Mouse (Mus musculus): ENCODE results near the gene Bcorl1.

Bcorl1 gene

DNA sequence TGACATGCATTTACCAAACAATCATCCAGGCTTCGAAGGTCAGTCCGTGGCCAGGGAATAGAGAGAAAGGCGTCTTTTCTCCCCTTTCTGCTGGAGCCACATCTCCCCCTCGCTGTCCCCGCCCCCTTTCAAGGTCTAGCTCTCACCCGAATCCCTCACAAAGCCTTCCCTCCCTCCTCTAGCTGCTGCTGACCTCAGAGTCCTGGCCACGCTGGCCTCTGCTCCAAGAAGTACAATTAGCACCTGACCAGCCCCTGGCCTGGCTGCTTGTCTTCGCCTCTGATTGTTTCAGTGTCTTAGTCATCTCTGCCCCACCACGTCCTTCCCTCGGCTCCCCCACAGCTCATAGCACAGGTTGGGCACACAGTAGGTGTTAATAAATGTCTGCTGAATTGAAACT is 108.5 kb downstream of the Bcorl1 start:
- no peak for DNase-seq

DNA sequence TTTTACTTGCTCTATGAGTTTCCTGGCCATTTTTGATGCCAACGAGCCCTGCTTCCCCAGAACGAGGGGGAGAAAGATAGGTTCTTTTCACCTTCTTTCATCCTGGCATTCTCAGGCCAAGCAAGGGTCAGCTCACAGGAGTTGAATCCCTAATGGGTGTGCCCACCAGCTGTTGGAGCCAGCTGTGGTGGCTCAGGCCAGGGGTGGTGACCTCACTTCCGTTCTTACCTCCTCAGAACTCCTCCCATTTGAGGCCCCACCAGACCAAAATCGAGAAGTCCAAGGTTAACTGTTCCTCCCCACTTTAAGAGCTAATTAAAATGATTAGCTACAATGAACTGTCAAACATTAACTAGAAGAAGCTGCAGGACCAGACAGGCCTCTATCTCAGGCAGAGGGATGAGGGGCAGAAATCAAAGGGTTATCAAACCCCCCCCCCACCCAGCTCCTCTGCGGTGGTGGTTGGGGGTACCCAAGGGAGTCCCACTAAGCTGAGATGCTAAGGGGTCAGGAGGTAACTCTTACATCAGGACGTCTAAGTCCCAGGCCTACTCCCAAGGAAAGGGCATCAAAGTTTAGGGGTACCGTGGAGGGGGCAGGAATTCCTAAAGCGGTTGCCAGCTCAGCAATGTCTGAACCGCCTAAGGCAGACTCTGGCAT is 111.2 kb downstream of the Bcorl1 start:
- DNase-seq: no peak

DNA sequence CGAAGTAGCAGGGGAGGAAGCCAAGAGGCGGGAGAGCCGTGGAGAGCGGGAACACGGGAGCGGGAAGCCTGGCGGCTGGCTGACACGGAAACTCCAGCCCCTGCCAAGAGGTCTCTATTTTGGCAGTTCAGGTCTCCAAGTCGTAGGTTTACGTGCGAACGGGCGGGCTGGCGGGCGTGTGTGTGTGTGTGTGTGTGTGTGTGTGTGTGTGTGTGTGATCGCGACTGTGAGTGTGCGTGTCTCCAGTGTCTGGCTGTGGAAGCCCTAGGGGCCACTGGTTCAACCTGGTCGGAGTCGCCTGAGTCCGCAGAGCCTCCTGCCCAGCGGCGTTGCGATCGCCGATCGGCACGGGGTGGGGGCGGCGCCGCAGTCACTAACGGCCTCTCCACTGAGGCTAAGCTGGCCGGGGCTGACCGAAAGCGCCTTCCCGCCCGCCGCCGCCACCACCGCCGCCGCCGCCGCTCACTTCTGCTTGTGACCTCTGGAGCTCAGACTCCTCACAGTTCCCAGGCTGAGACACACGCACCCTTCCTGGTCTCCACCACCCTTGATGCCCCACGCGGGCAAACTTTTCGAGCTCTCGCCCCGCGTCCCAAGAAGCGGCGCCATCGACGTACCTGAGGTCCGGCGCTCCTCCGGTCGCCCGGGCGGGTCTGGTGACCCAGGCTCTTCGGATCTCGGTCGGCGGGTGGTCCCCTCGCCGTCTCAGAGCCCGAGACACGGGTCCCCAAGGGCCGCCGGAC is 111.9 kb downstream of the Bcorl1 start:
- no peak for DNase-seq

DNA sequence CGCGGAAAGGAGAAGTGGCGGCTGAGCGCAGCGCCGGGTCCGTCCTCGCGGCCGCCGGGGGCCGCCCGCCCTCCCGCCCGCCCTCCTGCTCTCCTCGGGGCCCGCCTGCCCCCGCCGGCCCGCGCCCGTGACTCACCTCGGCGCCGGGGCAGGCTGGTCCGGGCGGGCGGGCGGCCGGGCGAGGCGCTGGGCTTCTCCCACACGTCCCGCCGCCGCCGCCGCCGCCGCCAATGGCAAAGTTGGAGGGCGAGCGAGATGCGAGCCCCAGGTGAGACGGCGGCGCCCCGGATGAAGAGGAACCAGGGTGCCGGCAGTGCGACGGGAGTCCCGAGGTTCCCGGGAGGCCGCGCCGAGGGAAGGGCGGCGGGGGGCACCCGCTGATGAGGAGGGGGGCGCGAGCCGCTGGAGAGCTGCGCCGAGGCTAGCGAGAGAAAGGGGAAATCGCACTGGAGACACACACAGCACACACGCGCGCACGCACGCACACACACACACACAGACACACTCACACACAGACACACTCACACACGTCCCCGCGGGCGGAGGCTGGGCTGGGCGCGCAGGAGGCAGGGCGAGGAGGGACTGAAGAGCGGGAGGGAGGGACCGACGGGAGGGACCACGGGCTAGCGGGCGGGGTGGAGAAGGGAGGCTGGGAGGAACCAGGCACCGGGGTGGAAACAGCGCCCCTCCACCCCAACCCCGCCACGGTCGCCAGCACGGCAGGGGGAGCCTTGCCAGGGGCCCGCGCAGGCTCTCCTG is 112.8 kb downstream of the Bcorl1 start:
- DNase-seq: no peak

DNA sequence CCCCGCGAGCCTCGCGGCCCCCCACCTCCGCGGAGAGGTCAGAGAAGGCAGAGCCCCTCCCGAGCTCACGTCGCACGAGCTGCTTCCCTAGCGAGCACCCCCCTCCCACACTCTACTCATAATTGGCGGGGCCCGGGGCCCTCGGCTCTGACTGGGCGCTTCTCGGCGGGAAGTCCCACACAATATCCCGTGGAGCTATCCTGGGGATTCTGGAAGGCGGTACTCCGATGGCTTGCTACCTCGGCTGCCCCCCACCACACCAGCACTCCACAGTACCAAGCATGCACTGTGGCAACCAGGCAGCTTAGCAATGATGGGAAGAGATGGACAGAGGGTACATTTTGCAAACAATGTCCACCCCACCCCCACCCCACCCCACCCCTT is 113.3 kb downstream of the Bcorl1 start:
- DNase-seq: no peak

DNA sequence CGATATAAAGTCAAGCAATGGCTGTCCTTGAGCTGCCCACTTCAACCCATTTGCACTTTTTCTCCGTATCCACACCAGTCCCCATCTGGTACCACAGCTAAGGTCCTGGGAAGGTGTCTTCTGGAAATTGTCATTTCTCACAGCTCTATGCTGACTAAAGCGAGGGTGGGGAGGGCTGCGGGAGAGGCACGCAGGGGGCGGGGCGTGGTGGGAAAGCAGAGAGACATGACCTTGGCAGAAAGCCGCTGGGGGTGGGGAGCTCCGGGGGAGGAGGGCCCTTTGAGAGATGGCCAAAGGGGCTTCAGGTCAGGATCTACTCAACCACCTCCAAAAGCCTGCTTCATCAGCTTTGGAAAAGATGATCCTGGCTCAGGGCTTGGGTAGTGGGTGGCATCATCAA is 113.9 kb downstream of the Bcorl1 start:
- DNase-seq: no peak

DNA sequence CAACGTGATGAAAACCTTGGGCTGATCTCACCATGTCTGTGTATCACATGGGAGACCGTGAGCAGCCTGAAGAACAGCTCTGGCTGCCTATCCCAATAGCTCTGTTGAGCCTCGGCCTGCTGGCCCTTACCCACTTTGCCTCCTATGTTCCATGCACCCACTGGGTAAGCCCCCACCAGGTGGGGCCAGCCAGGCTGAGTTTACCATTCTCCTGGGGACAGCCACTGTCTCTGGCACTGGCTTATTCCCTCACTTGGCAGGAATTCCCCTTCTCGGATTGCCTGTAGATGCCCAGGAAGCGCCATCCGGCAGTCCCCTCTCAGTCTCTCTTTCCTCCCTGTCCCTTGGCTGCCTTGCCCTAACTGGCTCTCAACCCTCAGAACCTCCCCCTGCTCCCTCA is 115.8 kb downstream of the Bcorl1 start:
- no peak for DNase-seq

Measured in cerebellum, adult 9-11 months (tissue).